Mouse (Mus musculus) kidney, postnatal 0 days (tissue): ENCODE data around the gene Myo16. TPM values are rescaled to one million over a fixed set of nuclear protein-coding genes. Genes with fewer than 3 reads are reported as not detected.

Source experiments
- ATAC-seq: fragments of 200-750 bp; cut with Nextera tagmentation; replicated peaks from 2 replicates; pipeline ENCODE4 v1.8.0; 2017; ENCODE audit warnings: low read depth, moderate number of reproducible peaks, moderate TSS enrichment, moderate library complexity; ENCODE audit not compliant: low FRiP score
- DNase-seq: peaks from one replicate; pipeline ENCODE4 v3.0.0-alpha.2; 2016; ENCODE audit warnings: low spot score
- H3K27ac ChIP-seq: fragments of 300-500 bp; sonication (generic); 2 replicates; pipeline ENCODE4 v1.5.1; 2014; ENCODE audit warnings: mild to moderate bottlenecking
- H3K27me3 ChIP-seq: fragments of 300-500 bp; sonication (generic); 2 replicates; pipeline ENCODE4 v1.6.1; 2014; ENCODE audit warnings: low read length, mixed read lengths; ENCODE audit not compliant: insufficient read depth
- H3K36me3 ChIP-seq: fragments of 300-500 bp; sonication (generic); 2 replicates; pipeline ENCODE4 v1.6.1; 2014; ENCODE audit warnings: low read length, mixed read lengths; ENCODE audit not compliant: insufficient read depth
- H3K4me1 ChIP-seq: fragments of 300-500 bp; sonication (generic); replicated peaks from 2 replicates; pipeline ENCODE4 v1.6.1; 2014; ENCODE audit warnings: antibody characterized with exemption, low read length, mixed read lengths; ENCODE audit not compliant: insufficient read depth
- H3K4me2 ChIP-seq: fragments of 300-500 bp; sonication (generic); 2 replicates; pipeline ENCODE4 v1.6.1; 2014; ENCODE audit warnings: mild to moderate bottlenecking, low read length, moderate library complexity, mixed read lengths
- H3K4me3 ChIP-seq: fragments of 300-500 bp; sonication (generic); replicated peaks from 2 replicates; pipeline ENCODE4 v1.5.1; 2014; ENCODE audit warnings: low read depth, low read length
- H3K9ac ChIP-seq: fragments of 300-500 bp; sonication (generic); 2 replicates; pipeline ENCODE4 v1.6.1; 2014; ENCODE audit warnings: low read depth, low read length
- H3K9me3 ChIP-seq: fragments of 300-500 bp; sonication (generic); replicated peaks from 2 replicates; pipeline ENCODE4 v1.6.1; 2016; ENCODE audit warnings: low read length, inconsistent platforms, mixed read lengths
- CTCF ChIP-seq: IDR thresholded peaks from 2 replicates; pipeline ENCODE4 v1.5.1; 2016; ENCODE audit warnings: antibody characterized with exemption, low read depth, mild to moderate bottlenecking, moderate library complexity
- WGBS: fragments of 180-500 bp; shearing (Covaris S2); extraction: QIAGEN DNeasy Blood & Tissue Kit; methylation state at CpG from one replicate; pipeline ENCODE4 v1.1.7; 2014; 5-methylcytosine and 5-hydroxymethylcytosine counted together
- polyA plus RNA-seq: library from polyadenylated mRNA; unstranded; fragments of >200 nt; fragmentation: Nextera tagmentation; extraction: Ambion mirVana; gene quantifications from 2 replicates; pipeline ENCODE4 v1.2.1, GENCODE M21; 2015

The Myo16 gene
- polyA plus RNA-seq, 1 experiment from 2014 or later = 0.08 TPM

- 79% methylated on average over 4 of the region's 4 CpGs for WGBS
- Histone ChIP-seq H3K4me1 (no peaks in the 10 kb centered on the region), H3K27me3 (no peaks in the 10 kb centered on the region), H3K9ac (no peak overlapping the region), H3K27ac (no peak overlapping the region), H3K4me3 (no peak overlapping the region), H3K9me3 (no peaks in the 10 kb centered on the region), H3K4me2 (no peak overlapping the region), H3K36me3 (no peaks in the 10 kb centered on the region)
- DNase-seq (no peak), ATAC-seq (no peak)
- no peak for TF ChIP-seq CTCF
Observed at GRCm38 (mm10) chr8:10270094-10270493, 116.4 kb downstream of the Myo16 start.

GRCm38 (mm10) chr8:10292600-10292999 lies 138.9 kb downstream of the Myo16 start:
- no peak overlapping the region for H3K9ac ChIP-seq
- DNase-seq (no peak), ATAC-seq (no peak)
- no peak for TF ChIP-seq CTCF
- H3K27ac ChIP-seq = no peak overlapping the region
- no peaks in the 10 kb centered on the region for H3K36me3 ChIP-seq
- no peak overlapping the region for H3K4me2 ChIP-seq
- no peaks in the 10 kb centered on the region for H3K4me1 ChIP-seq
- H3K9me3 ChIP-seq = no peaks in the 10 kb centered on the region
- H3K4me3 ChIP-seq = no peak overlapping the region
- H3K27me3 ChIP-seq = no peaks in the 10 kb centered on the region
- WGBS = 60% methylated on average over 4 of the region's 4 CpGs

GRCm38 (mm10) chr8:10300797-10301196 lies 147.1 kb downstream of the Myo16 start:
- Histone ChIP-seq H3K9me3 (no peaks in the 10 kb centered on the region), H3K4me2 (no peak overlapping the region), H3K4me3 (no peak overlapping the region), H3K27ac (no peak overlapping the region), H3K4me1 (no peaks in the 10 kb centered on the region), H3K9ac (no peak overlapping the region), H3K27me3 (no peaks in the 10 kb centered on the region), H3K36me3 (no peaks in the 10 kb centered on the region)
- DNase-seq (peak; percentile 42), ATAC-seq (no peak)
- 41% methylated on average over 3 of the region's 3 CpGs for WGBS
- TF ChIP-seq CTCF = peak; percentile 68

GRCm38 (mm10) chr8:10303061-10303460 lies 149.3 kb downstream of the Myo16 start:
- Histone ChIP-seq H3K36me3 (no peaks in the 10 kb centered on the region), H3K27ac (no peak overlapping the region), H3K9ac (no peak overlapping the region), H3K4me1 (no peaks in the 10 kb centered on the region), H3K4me3 (no peak overlapping the region), H3K9me3 (no peaks in the 10 kb centered on the region), H3K27me3 (no peaks in the 10 kb centered on the region), H3K4me2 (no peak overlapping the region)
- ATAC-seq = no peak
- DNase-seq = no peak
- no peak for TF ChIP-seq CTCF
- WGBS = 76% methylated on average over 4 of the region's 4 CpGs

GRCm38 (mm10) chr8:10303992-10304391 lies 150.3 kb downstream of the Myo16 start:
- H3K27ac ChIP-seq = no peak overlapping the region
- 83% methylated on average over 3 of the region's 3 CpGs for WGBS
- no peaks in the 10 kb centered on the region for H3K27me3 ChIP-seq
- no peak for ATAC-seq
- no peak overlapping the region for H3K4me3 ChIP-seq
- H3K4me1 ChIP-seq = no peaks in the 10 kb centered on the region
- H3K9ac ChIP-seq = no peak overlapping the region
- TF ChIP-seq CTCF = no peak
- H3K9me3 ChIP-seq = no peaks in the 10 kb centered on the region
- H3K36me3 ChIP-seq = no peaks in the 10 kb centered on the region
- no peak for DNase-seq
- H3K4me2 ChIP-seq = no peak overlapping the region

- Histone ChIP-seq H3K27ac (no peak overlapping the region), H3K4me1 (no peaks in the 10 kb centered on the region)
Observed at GRCm38 (mm10) chr8:10304721-10305120, 151.0 kb downstream of the Myo16 start.

GRCm38 (mm10) chr8:10307345-10307744 lies 153.6 kb downstream of the Myo16 start:
- H3K4me3 ChIP-seq = no peak overlapping the region
- ATAC-seq (no peak), DNase-seq (peak; percentile 79)
- H3K9me3 ChIP-seq = no peaks in the 10 kb centered on the region
- no peaks in the 10 kb centered on the region for H3K27me3 ChIP-seq
- 18% methylated on average over 6 of the region's 6 CpGs for WGBS
- no peak for TF ChIP-seq CTCF
- no peak overlapping the region for H3K27ac ChIP-seq
- no peak overlapping the region for H3K9ac ChIP-seq
- H3K36me3 ChIP-seq = no peaks in the 10 kb centered on the region
- H3K4me2 ChIP-seq = no peak overlapping the region
- no peaks in the 10 kb centered on the region for H3K4me1 ChIP-seq

More at GRCm38 (mm10) chr8:10304721-10305120, 151.0 kb downstream of the Myo16 start:
- H3K27me3 ChIP-seq = no peaks in the 10 kb centered on the region
- ATAC-seq (no peak), DNase-seq (peak; percentile 39)
- no peak overlapping the region for H3K9ac ChIP-seq
- 70% methylated on average over 1 of the region's 1 CpGs for WGBS
- no peaks in the 10 kb centered on the region for H3K36me3 ChIP-seq
- no peak for TF ChIP-seq CTCF
- no peak overlapping the region for H3K4me3 ChIP-seq
- no peaks in the 10 kb centered on the region for H3K9me3 ChIP-seq
- no peak overlapping the region for H3K4me2 ChIP-seq
